Mouse (Mus musculus): Measurements from ENCODE around the gene Hist1h1d. TPM values are rescaled to one million over a fixed set of nuclear protein-coding genes. Genes with fewer than 3 reads are reported as not detected.

Hist1h1d gene
- total RNA-seq, 2 experiments from 2014 or later = 108 to 121 TPM

Other genes starting within 250 kb of the Hist1h1d start
- 1 to 10 TPM; 9.4 to 9.9 TPM for gene Zfp322a, start 184.1 kb upstream of the Hist1h1d start, total RNA-seq (2023)
- gene Abt1, start 129.4 kb upstream of the Hist1h1d start, total RNA-seq (2023) = 10 to 100 TPM in 1 of 2 experiments, 1 to 10 TPM in 1; 8.7 to 10.1 TPM
- gene Btn1a1, start 87.4 kb upstream of the Hist1h1d start, total RNA-seq (2023) = under 1 TPM; 0.11 to 0.29 TPM
- not detected for gene Btn2a2, start 64.4 kb upstream of the Hist1h1d start, total RNA-seq (2023)
- 1,000 to 10,000 TPM; 1,672 to 1,684 TPM for gene Hist1h4h, start 22.2 kb upstream of the Hist1h1d start, total RNA-seq (2023)
- gene Hist1h2af, start 19.4 kb upstream of the Hist1h1d start, total RNA-seq (2023) = 1,000 to 10,000 TPM; 1,080 to 1,089 TPM
- 100 to 1,000 TPM; 354 to 358 TPM for gene Hist1h3g, start 17.8 kb upstream of the Hist1h1d start, total RNA-seq (2023)
- gene Hist1h2bh, start 9.9 kb upstream of the Hist1h1d start, total RNA-seq (2023) = 100 to 1,000 TPM; 133 to 136 TPM
- 100 to 1,000 TPM; 457 to 468 TPM for gene Hist1h3f, start 9.2 kb upstream of the Hist1h1d start, total RNA-seq (2023)
- gene Hist1h4f, start 1.6 kb upstream of the Hist1h1d start, total RNA-seq (2023) = 1,000 to 10,000 TPM; 2,366 to 2,514 TPM
- gene Hist1h3e, start 9.1 kb downstream of the Hist1h1d start, total RNA-seq (2023) = 100 to 1,000 TPM; 839 to 947 TPM
- 100 to 1,000 TPM; 191 to 199 TPM for gene Hist1h2ae, start 18.0 kb downstream of the Hist1h1d start, total RNA-seq (2023)
- gene Hist1h2bg, start 18.1 kb downstream of the Hist1h1d start, total RNA-seq (2023) = 1,000 to 10,000 TPM; 1,545 to 1,845 TPM
- gene Hist1h2bf, start 20.9 kb downstream of the Hist1h1d start, total RNA-seq (2023) = 1,000 to 10,000 TPM; 1,042 to 1,254 TPM
- 100 to 1,000 TPM; 115 to 121 TPM for gene Hist1h2ad, start 21.1 kb downstream of the Hist1h1d start, total RNA-seq (2023)
- 100 to 1,000 TPM; 147 to 159 TPM for gene Hist1h3d, start 22.5 kb downstream of the Hist1h1d start, total RNA-seq (2023)
- gene Hist1h4d, start 28.3 kb downstream of the Hist1h1d start, total RNA-seq (2023) = 100 to 1,000 TPM; 726 to 742 TPM
- 100 to 1,000 TPM; 103 to 111 TPM for gene Hist1h2be, start 67.9 kb downstream of the Hist1h1d start, total RNA-seq (2023)
- 100 to 1,000 TPM; 779 TPM for gene Hist1h1e, start 69.3 kb downstream of the Hist1h1d start, total RNA-seq (2023)
- 10 to 100 TPM; 48.0 to 51.5 TPM for gene Hist1h2ac, start 130.7 kb downstream of the Hist1h1d start, total RNA-seq (2023)
- 100 to 1,000 TPM in 1 of 2 experiments, 10 to 100 TPM in 1; 97.4 to 109 TPM for gene Hist1h2bc, start 130.9 kb downstream of the Hist1h1d start, total RNA-seq (2023)
- gene Hist1h1t, start 142.6 kb downstream of the Hist1h1d start, total RNA-seq (2023) = 1 to 10 TPM in 1 of 2 experiments, under 1 TPM in 1; 0.86 to 1.1 TPM
- 100 to 1,000 TPM; 391 to 419 TPM for gene Hist1h4c, start 145.2 kb downstream of the Hist1h1d start, total RNA-seq (2023)
- 1 to 10 TPM; 4.2 to 6.6 TPM for gene Hfe, start 157.6 kb downstream of the Hist1h1d start, total RNA-seq (2023)
- gene Hist1h1c, start 185.5 kb downstream of the Hist1h1d start, total RNA-seq (2023) = 1,000 to 10,000 TPM; 1,619 to 1,663 TPM
- gene Hist1h3c, start 192.3 kb downstream of the Hist1h1d start, total RNA-seq (2023) = 100 to 1,000 TPM; 617 to 658 TPM
- 100 to 1,000 TPM; 868 to 875 TPM for gene Hist1h2bb, start 193.5 kb downstream of the Hist1h1d start, total RNA-seq (2023)
- gene Hist1h2ab, start 197.9 kb downstream of the Hist1h1d start, total RNA-seq (2023) = 1,000 to 10,000 TPM; 1,294 to 1,569 TPM
- gene Hist1h3b, start 199.0 kb downstream of the Hist1h1d start, total RNA-seq (2023) = 1,000 to 10,000 TPM; 1,352 to 1,548 TPM
- 100 to 1,000 TPM; 569 to 600 TPM for gene Hist1h4b, start 203.8 kb downstream of the Hist1h1d start, total RNA-seq (2023)
- gene Hist1h4a, start 208.0 kb downstream of the Hist1h1d start, total RNA-seq (2023) = 100 to 1,000 TPM; 541 to 562 TPM
- 1,000 to 10,000 TPM in 1 of 2 experiments, 100 to 1,000 TPM in 1; 878 to 1,040 TPM for gene Hist1h3a, start 209.1 kb downstream of the Hist1h1d start, total RNA-seq (2023)
- 100 to 1,000 TPM; 455 to 460 TPM for gene Hist1h1a, start 210.4 kb downstream of the Hist1h1d start, total RNA-seq (2023)
- not detected for gene Trim38, start 216.7 kb downstream of the Hist1h1d start, total RNA-seq (2023)